Mouse (Mus musculus) erythroblast, embryonic 14.5 days (primary cell): ENCODE results near the gene Tmco5. TPM values are rescaled to one million over a fixed set of nuclear protein-coding genes. Genes with fewer than 3 reads are reported as not detected.

Source experiments
- H3K27me3 ChIP-seq: 2 replicates; pipeline ENCODE4 v1.6.1; 2012; ENCODE audit warnings: inconsistent platforms; ENCODE audit not compliant: control insufficient read depth
- H3K36me3 ChIP-seq: 2 replicates; pipeline ENCODE4 v1.6.1; 2012; ENCODE audit warnings: mild to moderate bottlenecking, inconsistent platforms; ENCODE audit not compliant: control insufficient read depth
- H3K4me1 ChIP-seq: 2 replicates; pipeline ENCODE4 v1.6.1; 2012; ENCODE audit warnings: inconsistent platforms; ENCODE audit not compliant: control insufficient read depth
- H3K4me3 ChIP-seq: replicated peaks from 2 replicates; pipeline ENCODE3; 2012; ENCODE audit warnings: moderate library complexity, mild to moderate bottlenecking, inconsistent platforms
- H3K9me3 ChIP-seq: 2 replicates; pipeline ENCODE4 v1.6.1; 2012; ENCODE audit warnings: low read length, inconsistent platforms, mixed read lengths; ENCODE audit not compliant: control insufficient read depth
- GATA1 ChIP-seq: IDR thresholded peaks from 2 replicates; pipeline ENCODE4 v1.6.1; 2012; ENCODE audit warnings: low read length, inconsistent platforms, mixed read lengths
- TAL1 ChIP-seq: IDR thresholded peaks from 3 replicates; pipeline ENCODE4 v1.6.1; 2012; ENCODE audit warnings: low read length, inconsistent platforms, mixed read lengths
- polyA plus RNA-seq: library from polyadenylated mRNA; stranded (reverse); fragments of >175 nt; gene quantifications from 2 replicates; pipeline ENCODE4 v1.2.3, GENCODE M21; 2012

Tmco5 gene
- polyA plus RNA-seq, result not detected in 2 replicates

GRCm38 (mm10) chr2:116878391-116878790, at the start of gene Tmco5:
TSS of gene Tmco5 (plus strand) at chr2:116878691.
- TF ChIP-seq TAL1, result no peak
- TF ChIP-seq GATA1, result no peak
- Histone ChIP-seq H3K27me3 (no peaks in the 10 kb centered on the region), H3K4me1 (no peaks in the 10 kb centered on the region), H3K36me3 (no peaks in the 10 kb centered on the region), H3K4me3 (no peak within 1 kb of the TSS), H3K9me3 (no peaks in the 10 kb centered on the region)

GRCm38 (mm10) chr2:116831863-116832262, 46.6 kb upstream of the Tmco5 start:
- Histone ChIP-seq H3K36me3 (no peaks in the 10 kb centered on the region), H3K27me3 (no peaks in the 10 kb centered on the region), H3K4me3 (no peak overlapping the region), H3K9me3 (no peaks in the 10 kb centered on the region), H3K4me1 (no peaks in the 10 kb centered on the region)
- no peak for TF ChIP-seq GATA1
- TF ChIP-seq TAL1, result no peak

GRCm38 (mm10) chr2:116837829-116838228, 40.7 kb upstream of the Tmco5 start:
- Histone ChIP-seq H3K4me3 (no peak overlapping the region), H3K27me3 (no peaks in the 10 kb centered on the region), H3K4me1 (no peaks in the 10 kb centered on the region), H3K9me3 (no peaks in the 10 kb centered on the region), H3K36me3 (no peaks in the 10 kb centered on the region)
- TF ChIP-seq GATA1, result no peak
- no peak for TF ChIP-seq TAL1

- H3K27me3 ChIP-seq, result no peaks in the 10 kb centered on the region
- no peaks in the 10 kb centered on the region for H3K36me3 ChIP-seq
- no peaks in the 10 kb centered on the region for H3K9me3 ChIP-seq
- H3K4me3 ChIP-seq, result no peak overlapping the region
- no peaks in the 10 kb centered on the region for H3K4me1 ChIP-seq
- TF ChIP-seq TAL1, result no peak
- no peak for TF ChIP-seq GATA1
Observed at GRCm38 (mm10) chr2:116838538-116839197, 39.8 kb upstream of the Tmco5 start.

- no peaks in the 10 kb centered on the region for H3K9me3 ChIP-seq
- TF ChIP-seq GATA1, result no peak
- TF ChIP-seq TAL1, result no peak
- H3K27me3 ChIP-seq, result no peaks in the 10 kb centered on the region
- no peaks in the 10 kb centered on the region for H3K4me1 ChIP-seq
- H3K4me3 ChIP-seq, result no peak overlapping the region
- no peaks in the 10 kb centered on the region for H3K36me3 ChIP-seq
Observed at GRCm38 (mm10) chr2:116849980-116850636, 28.4 kb upstream of the Tmco5 start.

- H3K9me3 ChIP-seq, result no peaks in the 10 kb centered on the region
- no peak overlapping the region for H3K4me3 ChIP-seq
- no peaks in the 10 kb centered on the region for H3K36me3 ChIP-seq
- TF ChIP-seq TAL1 (no peak), GATA1 (no peak)
- H3K27me3 ChIP-seq, result no peaks in the 10 kb centered on the region
- H3K4me1 ChIP-seq, result no peaks in the 10 kb centered on the region
Observed at GRCm38 (mm10) chr2:116851356-116851755, 27.1 kb upstream of the Tmco5 start.

GRCm38 (mm10) chr2:116852249-116852648, 26.2 kb upstream of the Tmco5 start:
- Histone ChIP-seq H3K4me1 (no peaks in the 10 kb centered on the region), H3K36me3 (no peaks in the 10 kb centered on the region), H3K27me3 (no peaks in the 10 kb centered on the region), H3K9me3 (no peaks in the 10 kb centered on the region), H3K4me3 (no peak overlapping the region)
- TF ChIP-seq GATA1, result no peak
- TF ChIP-seq TAL1, result no peak

- TF ChIP-seq GATA1 (no peak), TAL1 (no peak)
- H3K4me1 ChIP-seq, result no peaks in the 10 kb centered on the region
- no peaks in the 10 kb centered on the region for H3K27me3 ChIP-seq
- H3K36me3 ChIP-seq, result no peaks in the 10 kb centered on the region
- no peaks in the 10 kb centered on the region for H3K9me3 ChIP-seq
- H3K4me3 ChIP-seq, result no peak overlapping the region
Observed at GRCm38 (mm10) chr2:116858703-116859102, 19.8 kb upstream of the Tmco5 start.

GRCm38 (mm10) chr2:116876955-116877615, 1.4 kb upstream of the Tmco5 start:
- H3K4me3 ChIP-seq, result no peak overlapping the region
- no peak for TF ChIP-seq GATA1
- TF ChIP-seq TAL1, result no peak
- no peaks in the 10 kb centered on the region for H3K4me1 ChIP-seq
- H3K27me3 ChIP-seq, result no peaks in the 10 kb centered on the region
- no peaks in the 10 kb centered on the region for H3K9me3 ChIP-seq
- no peaks in the 10 kb centered on the region for H3K36me3 ChIP-seq
